Mouse (Mus musculus) liver, embryonic 14.5 days (tissue): ENCODE measurements at regions not wholly inside any gene's neighbourhood (a gene's known extent, or its start where the extent isn't known, plus 50 kb on each side); places are given as distances from the start of the nearest gene placed in this dataset.

ENCODE experiments used
- CTCF ChIP-seq: IDR thresholded peaks from 2 replicates; pipeline ENCODE4 v1.5.1; 2016; ENCODE audit warnings: antibody characterized with exemption, low read depth, control low read depth
- EP300 ChIP-seq: IDR thresholded peaks from 2 replicates; pipeline ENCODE4 v1.6.1; 2016; ENCODE audit warnings: antibody characterized with exemption, low read depth

- TF ChIP-seq EP300: no peak
- TF ChIP-seq CTCF: no peak
Observed at GRCm38 (mm10) chr17:52299769-52300168, 302.7 kb upstream of the Kcnh8 start.
